Mouse (Mus musculus) spleen, embryonic (tissue): ENCODE measurements at regions not wholly inside any gene's neighbourhood (a gene's known extent, or its start where the extent isn't known, plus 50 kb on each side); places are given as distances from the start of the nearest gene placed in this dataset.

Experiments
- CTCF ChIA-PET: fragments of 350-600 bp; sonication (Branson Sonifier 250); formaldehyde crosslinking; loops from one replicate; lab custom pipeline; 2022; lab: Charles Lee

- CTCF ChIA-PET, result no interaction called here
Measured at GRCm38 (mm10) chr1:177336436-177336835, 78.4 kb upstream of the Akt3 start.

GRCm38 (mm10) chr1:177335961-177336360, 78.0 kb upstream of the Akt3 start:
- CTCF ChIA-PET, result no interaction called here

GRCm38 (mm10) chr1:177323366-177323765, 65.4 kb upstream of the Akt3 start:
- CTCF ChIA-PET, result no interaction called here

- CTCF ChIA-PET, result interaction anchor here (0.6 to 0.7 kb wide), 3 partner anchors 83 to 566 kb away, joined by 3 to 6 read pairs (median 4); no protein-coding TSS in a partner anchor
Measured at GRCm38 (mm10) chr1:177322745-177323299, 64.8 kb upstream of the Akt3 start.

- CTCF ChIA-PET, result interaction anchor here (0.6 to 0.7 kb wide), 2 partner anchors 97 to 566 kb away, joined by 3 to 6 read pairs; no protein-coding TSS in a partner anchor
Measured at GRCm38 (mm10) chr1:177322307-177322685, 64.3 kb upstream of the Akt3 start.

- CTCF ChIA-PET, result no interaction called here
Measured at GRCm38 (mm10) chr1:177321655-177322306, 63.8 kb upstream of the Akt3 start.

- CTCF ChIA-PET, result no interaction called here
Measured at GRCm38 (mm10) chr1:177308213-177308872, 50.3 kb upstream of the Akt3 start.
